Mouse (Mus musculus) erythroid progenitor cell, adult 5-6 weeks (primary cell): ENCODE data around the gene Tmem119. TPM values are rescaled to one million over a fixed set of nuclear protein-coding genes. Genes with fewer than 3 reads are reported as not detected.
"Not testable (repeated sequence)": the region's sequence is repeated elsewhere in the genome, so short reads cannot be mapped to it uniquely, and the experiment has no call there.

Source experiments
- ATAC-seq: replicated peaks from 2 replicates; pipeline ENCODE4 v1.8.0; 2016; ENCODE audit warnings: moderate number of reproducible peaks, mild to moderate bottlenecking, moderate TSS enrichment, inconsistent platforms; ENCODE audit not compliant: poor library complexity, low FRiP score, severe bottlenecking
- total RNA-seq, 2 experiments: library from RNA; stranded (forward) in 1 of 2; stranded (reverse) in 1 of 2; fragments of 150-400 nt in 1 of 2; fragments of 186-747, 209-891 nt in 1 of 2; gene quantifications; 2 replicates each; pipeline versions ENCODE4 v1.2.3 to v1.2.4; 2015 to 2017; ENCODE audit warnings: low replicate concordance in 2 of 2

The Tmem119 gene
- total RNA-seq, 2 experiments from 2014 or later, result 3.0 TPM; not detected in 1

GRCm38 (mm10) chr5:113825558-113825957, 25.2 kb upstream of the Tmem119 start:
- ATAC-seq, result no peak

DNA sequence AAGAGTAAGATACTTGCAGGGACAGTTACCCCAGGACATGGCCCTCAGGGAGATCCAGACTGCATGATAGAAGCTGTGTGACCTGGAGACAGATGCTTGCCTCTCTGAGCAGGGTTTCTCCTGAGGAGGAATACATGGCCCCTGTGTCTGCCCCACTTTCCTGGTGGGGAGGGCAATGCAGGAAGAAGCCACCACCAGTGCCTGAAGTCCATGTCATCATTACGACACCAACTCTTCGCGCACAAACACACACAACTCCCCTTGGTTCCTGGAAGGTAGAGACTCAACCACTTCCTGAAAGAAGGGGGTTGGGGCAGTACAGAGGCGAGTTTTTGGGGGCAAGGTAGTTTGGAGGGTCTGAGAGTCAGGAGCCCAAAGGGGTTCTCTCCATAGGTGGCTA, 23.9 kb upstream of the Tmem119 start:
- no peak for ATAC-seq

DNA sequence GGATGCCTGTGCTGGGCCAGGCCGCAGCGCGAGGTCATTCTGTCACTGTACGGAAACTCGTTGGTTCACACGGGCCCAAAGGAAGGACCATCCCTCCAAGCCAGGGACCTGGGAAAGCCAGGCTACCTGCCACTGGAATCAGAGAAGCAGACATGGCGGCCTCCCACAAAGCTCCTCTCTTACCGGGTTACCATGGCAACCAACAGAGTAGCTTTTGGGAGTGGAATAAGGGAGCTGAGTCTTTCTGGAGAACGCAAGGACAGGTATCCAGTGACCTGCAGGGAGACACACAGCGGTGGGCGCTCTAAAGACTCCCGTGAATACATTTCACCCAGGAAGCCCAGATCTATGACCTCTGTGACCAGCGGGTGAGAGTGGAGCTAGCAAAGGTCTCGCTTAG, 18.3 kb upstream of the Tmem119 start:
- ATAC-seq, result no peak

DNA sequence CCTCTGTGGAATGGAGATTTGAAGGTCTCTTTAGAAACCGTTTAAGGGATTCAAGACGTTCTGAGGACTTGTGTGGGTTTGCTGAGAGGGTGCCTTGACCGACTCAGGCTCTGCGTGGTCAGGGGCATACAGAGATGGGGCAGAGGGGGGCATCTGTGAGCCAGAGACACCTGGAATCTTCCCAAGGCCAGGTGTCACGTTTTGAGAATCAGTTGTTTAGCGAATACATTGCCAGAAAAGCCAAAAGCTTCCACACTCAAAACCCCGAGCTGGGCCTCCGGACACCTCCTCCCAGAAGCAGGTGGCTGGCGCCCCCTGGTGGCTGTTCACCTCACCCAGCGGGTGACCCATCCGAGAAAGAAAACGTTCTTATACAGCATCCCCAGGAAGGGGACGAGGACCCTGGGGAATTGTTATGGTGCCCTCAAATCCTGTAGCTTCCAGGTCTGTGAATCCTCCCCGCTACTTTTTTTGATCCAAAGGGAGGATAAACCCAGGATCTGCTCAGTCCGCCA, 15.4 kb upstream of the Tmem119 start:
- ATAC-seq, result peak; percentile 78

- ATAC-seq, result no peak
These were observed 14.7 kb upstream of the Tmem119 start for GRCm38 (mm10) chr5:113815041-113815389.

- 0 out of 2 replicates have a peak, but pooled peaks have one; percentile 11 for ATAC-seq
These were observed 14.1 kb upstream of the Tmem119 start for GRCm38 (mm10) chr5:113814111-113815040.

- ATAC-seq, result 0 out of 2 replicates have a peak, but pooled peaks have one; percentile 25
These were observed 13.3 kb upstream of the Tmem119 start for GRCm38 (mm10) chr5:113813608-113814007.

GRCm38 (mm10) chr5:113812638-113813037, 12.3 kb upstream of the Tmem119 start:
- no peak for ATAC-seq

DNA sequence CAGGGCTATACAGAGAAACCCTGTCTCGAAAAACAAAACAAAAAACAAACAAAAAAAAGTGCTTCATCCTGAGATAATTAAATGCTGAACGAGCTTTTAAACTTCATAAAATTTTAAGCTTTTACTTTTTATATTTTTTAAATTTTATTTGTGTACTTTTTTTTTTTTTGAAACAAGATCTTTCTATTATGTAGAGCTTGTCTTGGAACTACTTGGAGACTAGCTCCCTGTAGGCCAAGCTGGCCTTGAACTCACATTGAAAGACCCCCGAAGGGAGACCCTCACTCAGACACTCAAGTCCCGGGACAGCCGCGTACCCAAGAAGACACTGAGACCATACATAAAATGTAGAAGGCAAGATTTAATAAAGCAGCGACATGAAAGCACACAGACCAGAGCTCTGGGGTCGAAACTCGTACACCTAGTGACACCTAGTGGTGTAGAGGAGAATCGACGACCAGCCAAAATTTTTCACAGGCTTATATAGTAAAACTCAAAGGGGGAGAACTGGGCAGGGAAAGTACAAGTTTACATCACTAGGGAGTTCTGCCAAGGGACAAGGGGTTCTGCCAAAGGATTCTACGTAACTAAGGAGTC, 11.6 kb upstream of the Tmem119 start:
- not testable (repeated sequence) for ATAC-seq

GRCm38 (mm10) chr5:113810111-113810510, 9.8 kb upstream of the Tmem119 start:
- ATAC-seq, result no peak

- no peak for ATAC-seq
These were observed 7.9 kb upstream of the Tmem119 start for GRCm38 (mm10) chr5:113808177-113808576.

DNA sequence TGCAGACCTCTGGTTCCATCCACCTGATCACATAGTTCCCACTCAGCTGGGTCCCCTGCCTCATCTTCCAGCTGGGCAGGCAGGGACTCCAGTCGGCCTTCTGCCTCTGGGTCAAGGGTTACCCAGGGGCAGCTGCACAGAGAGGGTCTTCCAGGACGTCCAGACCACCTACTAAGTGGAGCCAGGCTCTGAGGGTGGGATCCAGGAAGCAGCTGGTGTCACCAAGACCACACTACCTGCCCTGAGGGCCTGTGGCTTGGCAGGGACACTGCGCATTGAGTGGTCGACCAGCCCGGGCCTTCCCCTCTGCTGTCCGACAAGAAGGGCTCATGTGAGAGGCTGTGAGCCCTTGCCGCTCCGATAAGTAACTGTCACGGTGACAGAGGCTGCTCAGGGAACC, 7.4 kb upstream of the Tmem119 start:
- ATAC-seq, result no peak

DNA sequence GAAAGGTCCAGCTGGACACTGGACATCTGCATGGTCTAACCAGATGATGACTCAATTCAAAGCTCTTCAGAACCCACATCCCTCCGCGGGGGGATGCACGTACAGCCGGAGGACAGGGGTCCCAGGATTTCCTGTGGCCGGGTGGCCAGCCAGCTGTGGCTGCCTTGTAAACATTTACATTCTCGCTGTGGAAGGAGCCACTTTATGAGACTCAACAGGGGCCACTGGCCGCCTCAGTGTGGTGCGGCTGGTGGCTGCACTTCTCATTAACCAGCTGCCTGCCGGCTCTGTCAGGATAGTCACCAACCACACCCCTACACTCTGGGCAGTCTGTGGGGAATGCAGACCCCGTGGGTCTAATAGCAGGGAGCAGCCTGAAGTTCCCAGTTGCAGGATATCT, 6.1 kb upstream of the Tmem119 start:
- ATAC-seq, result no peak

DNA sequence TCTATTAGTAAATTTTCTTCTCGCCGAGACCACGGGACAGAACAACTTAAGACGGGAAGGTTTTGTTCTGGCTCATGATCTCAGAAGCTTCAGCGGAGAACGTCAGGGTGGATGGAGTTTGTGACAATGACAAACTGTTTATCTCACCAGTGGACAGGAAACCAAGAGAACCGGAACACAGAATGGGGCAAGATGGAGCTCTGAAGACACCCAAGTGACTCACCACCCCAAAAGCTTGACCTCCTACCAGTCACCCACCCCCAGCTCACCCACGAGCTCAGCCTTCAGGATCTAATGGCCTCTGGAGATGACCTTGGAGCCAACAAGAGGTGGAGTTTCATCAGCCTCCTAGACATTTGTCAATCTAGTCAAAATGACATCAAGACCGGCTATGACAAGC, 5.0 kb upstream of the Tmem119 start:
- ATAC-seq, result no peak

DNA sequence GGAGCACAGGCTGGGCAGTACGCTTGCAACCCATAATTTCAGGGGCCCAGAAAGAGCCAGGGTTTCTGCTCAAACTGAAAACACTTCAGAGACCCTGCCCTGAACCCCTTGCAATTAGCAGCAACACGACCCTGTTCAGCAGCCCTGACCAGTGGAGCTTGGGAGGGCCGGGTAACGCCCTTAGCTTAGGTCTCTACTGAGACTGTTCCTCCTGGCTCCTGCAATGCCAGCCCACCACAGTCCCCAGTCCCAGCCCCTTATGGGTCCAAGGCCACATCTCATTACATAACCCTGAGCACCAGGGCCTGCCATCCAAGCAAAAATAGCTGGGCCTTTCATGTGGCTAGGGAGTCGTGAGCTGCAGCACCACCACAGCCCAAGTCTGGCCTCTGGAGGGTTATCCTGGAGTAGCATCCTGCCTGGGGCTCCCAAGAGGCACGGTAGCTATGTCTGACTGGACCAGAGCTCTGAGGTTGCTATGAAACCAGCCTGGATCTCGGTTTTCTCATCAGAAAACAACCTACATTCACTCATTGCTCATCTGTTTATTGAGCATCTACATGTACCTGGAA, 4.2 kb upstream of the Tmem119 start:
- no peak for ATAC-seq

GRCm38 (mm10) chr5:113799691-113800090, 625 bp downstream of the Tmem119 start:
- ATAC-seq, result no peak

DNA sequence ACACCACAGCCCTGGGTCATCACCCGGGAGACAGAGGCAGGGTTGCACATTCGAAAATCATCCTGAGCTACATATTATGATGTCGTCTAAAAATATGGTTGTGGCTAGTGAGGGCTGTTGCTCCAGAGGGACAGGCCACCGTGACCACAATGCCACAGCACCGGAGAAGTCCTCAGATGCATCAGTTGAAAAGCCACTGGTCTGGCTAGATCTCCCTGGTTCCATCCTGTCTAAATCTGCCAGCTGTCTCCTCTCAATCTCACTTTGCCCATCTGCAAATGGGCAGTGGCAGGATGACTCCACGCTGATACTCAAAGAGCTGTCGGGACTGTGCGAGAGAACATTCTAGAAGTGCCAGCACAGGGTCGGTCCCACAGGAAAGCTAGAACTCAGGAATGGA, 1.8 kb downstream of the Tmem119 start:
- ATAC-seq, result no peak

DNA sequence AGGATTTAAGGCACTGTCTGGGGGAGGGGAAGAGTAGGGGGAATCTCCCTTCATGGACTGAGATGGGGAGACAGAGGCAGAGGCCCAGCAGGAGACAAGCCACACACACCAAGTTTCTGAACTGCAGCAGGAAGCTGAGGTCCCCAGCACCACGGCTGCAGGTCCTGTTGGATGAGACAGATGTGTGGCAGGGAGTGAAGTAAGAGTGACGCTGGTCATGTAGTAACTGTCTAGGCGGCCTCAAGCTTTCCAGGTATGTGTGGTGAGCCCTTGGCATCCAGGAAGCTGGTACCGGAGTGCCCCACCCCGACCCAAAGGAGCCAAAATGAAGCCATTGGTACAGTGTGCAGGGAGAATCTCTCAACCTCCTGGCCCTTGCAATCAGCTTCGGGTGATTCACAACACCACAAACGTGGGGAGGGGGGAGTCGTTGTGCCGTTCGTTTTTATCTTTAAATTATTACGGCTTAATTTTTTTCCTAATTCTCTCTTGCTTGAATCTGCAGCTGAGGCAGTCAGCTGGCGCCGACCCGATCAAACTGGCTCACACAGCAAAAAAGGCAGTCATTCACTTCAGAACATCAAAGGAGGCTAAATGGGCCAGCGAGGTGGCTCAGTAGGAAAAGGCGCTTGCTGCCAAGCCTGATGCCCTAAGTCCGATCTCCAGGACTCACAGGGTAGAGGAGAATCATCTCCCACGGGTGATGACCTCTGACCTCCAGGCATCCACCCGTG, 3.0 kb downstream of the Tmem119 start:
- ATAC-seq, result no peak

- ATAC-seq, result no peak
These were observed 3.7 kb downstream of the Tmem119 start for GRCm38 (mm10) chr5:113796401-113797148.
